Mouse (Mus musculus) pancreas, adult 10 weeks (tissue): Measurements from ENCODE around the gene Fbxw24. TPM values are rescaled to one million over a fixed set of nuclear protein-coding genes. Genes with fewer than 3 reads are reported as not detected.

Experiments
- polyA plus RNA-seq: library from polyadenylated mRNA; stranded (reverse); fragments of 350-450 nt; fragmentation: Illumina TruSeq; extraction: RNeasy Lipid Tissue Mini Kit (QIAGEN cat#74804); gene quantifications from one replicate; pipeline ENCODE4 v1.2.3, GENCODE M21; 2015; ENCODE audit warnings: low read depth, low replicate concordance; ENCODE audit not compliant: insufficient read depth

Fbxw24 gene
- not detected for polyA plus RNA-seq

GRCm38 (mm10) chr9:109625957-109626356, at the start of gene Fbxw24:
Gene Fbxw24, minus strand, starts transcription at chr9:109626057.

GRCm38 (mm10) chr9:109664552-109664951, 38.7 kb upstream of the Fbxw24 start, which contains the start of gene Fbxw25:
Gene Fbxw25, minus strand, starts transcription at chr9:109664652.

GRCm38 (mm10) chr9:109568162-109568561, 57.7 kb downstream of the Fbxw24 start, which contains the start of gene Fbxw15:
Gene Fbxw15, minus strand, starts transcription at chr9:109568262.

Other genes with a start within 250 kb of the Fbxw24 start
- not detected for gene Fbxw22, start 221.8 kb downstream of the Fbxw24 start, polyA plus RNA-seq
- not detected for gene Fbxw16, start 176.9 kb downstream of the Fbxw24 start, polyA plus RNA-seq
- not detected for gene Fbxw19, start 130.2 kb downstream of the Fbxw24 start, polyA plus RNA-seq
- not detected for gene Fbxw15, start 57.8 kb downstream of the Fbxw24 start, polyA plus RNA-seq
- gene Fbxw25, start 38.6 kb upstream of the Fbxw24 start, polyA plus RNA-seq = not detected
- gene Fbxw18, start 76.6 kb upstream of the Fbxw24 start, polyA plus RNA-seq = not detected
- not detected for gene Fbxw26, start 120.0 kb upstream of the Fbxw24 start, polyA plus RNA-seq
- not detected for gene Fbxw27, start 164.6 kb upstream of the Fbxw24 start, polyA plus RNA-seq
- gene Spink8, start 186.2 kb upstream of the Fbxw24 start, polyA plus RNA-seq = not detected
- 7.8 TPM for gene Nme6, start 206.7 kb upstream of the Fbxw24 start, polyA plus RNA-seq
- gene Camp, start 223.6 kb upstream of the Fbxw24 start, polyA plus RNA-seq = not detected
- 6.5 TPM for gene Cdc25a, start 249.5 kb upstream of the Fbxw24 start, polyA plus RNA-seq